Mouse (Mus musculus): Measurements from ENCODE around the gene Prnd.

- TF ChIP-seq CTCF (IDR thresholded peaks at IDR 0.05; ENCODE audit: extremely low read depth, insufficient read length, insufficient replicate concordance, low read depth, low read length), result no peak
- TF ChIP-seq POLR2A (IDR thresholded peaks at IDR 0.05; ENCODE audit: low read depth, low read length), result no peak
These were observed 53.3 kb downstream of the Prnd start for GRCm38 (mm10) chr2:132003916-132004315.

Data from small intestine, adult 2 months (tissue).